Mouse (Mus musculus) brain, embryonic 14.5 days (tissue): ENCODE data around the gene Srprb.

Source experiments
- CTCF ChIP-seq: fragments of 200-500 bp; IDR thresholded peaks from 2 replicates; pipeline ENCODE4 v1.5.1; 2012; ENCODE audit warnings: inconsistent platforms, mild to moderate bottlenecking, moderate library complexity, borderline replicate concordance; ENCODE audit not compliant: insufficient read depth, insufficient read length; ENCODE audit errors: extremely low read depth
- POLR2A ChIP-seq: fragments of 200-500 bp; IDR thresholded peaks from 2 replicates; pipeline ENCODE4 v1.6.1; 2012; ENCODE audit warnings: mild to moderate bottlenecking, inconsistent platforms, borderline replicate concordance; ENCODE audit not compliant: poor library complexity, insufficient read depth, insufficient read length, severe bottlenecking; ENCODE audit errors: extremely low read depth

- no peak for TF ChIP-seq CTCF
- TF ChIP-seq POLR2A, result no peak
Measured at GRCm38 (mm10) chr9:103168046-103168445, 33.9 kb downstream of the Srprb start.
